Mouse (Mus musculus) hindbrain, embryonic 16.5 days (tissue): ENCODE measurements around the gene Tdgf1. TPM values are rescaled to one million over a fixed set of nuclear protein-coding genes. Genes with fewer than 3 reads are reported as not detected.

Experiments
- ATAC-seq: fragments of 200-750 bp; cut with Nextera tagmentation; 2 replicates; pipeline ENCODE4 v1.8.0; 2017; ENCODE audit warnings: moderate TSS enrichment, moderate library complexity
- H3K27ac ChIP-seq: fragments of 300-500 bp; sonication (generic); 2 replicates; pipeline ENCODE4 v1.5.1; 2014; ENCODE audit warnings: low read depth, mild to moderate bottlenecking, control low read depth, low read length, moderate library complexity
- H3K27me3 ChIP-seq: fragments of 300-500 bp; sonication (generic); replicated peaks from 2 replicates; pipeline ENCODE4 v1.6.1; 2014; ENCODE audit warnings: low read length; ENCODE audit not compliant: control insufficient read depth, insufficient read depth
- H3K36me3 ChIP-seq: fragments of 300-500 bp; sonication (generic); 2 replicates; pipeline ENCODE4 v1.6.1; 2014; ENCODE audit warnings: mild to moderate bottlenecking, low read length, moderate library complexity, mixed read lengths; ENCODE audit not compliant: control insufficient read depth, insufficient read depth
- H3K4me1 ChIP-seq: fragments of 300-500 bp; sonication (generic); 2 replicates; pipeline ENCODE4 v1.6.1; 2014; ENCODE audit warnings: low read depth, low read length; ENCODE audit not compliant: control insufficient read depth, insufficient read depth
- H3K4me2 ChIP-seq: fragments of 300-500 bp; sonication (generic); 2 replicates; pipeline ENCODE4 v1.6.1; 2014; ENCODE audit warnings: mild to moderate bottlenecking, low read length, control low read depth, moderate library complexity
- H3K4me3 ChIP-seq: fragments of 300-500 bp; sonication (generic); 2 replicates; pipeline ENCODE4 v1.5.1; 2014; ENCODE audit warnings: mild to moderate bottlenecking, low read length, control low read depth, moderate library complexity
- H3K9ac ChIP-seq: fragments of 300-500 bp; sonication (generic); 2 replicates; pipeline ENCODE4 v1.6.1; 2014; ENCODE audit warnings: low read depth, mild to moderate bottlenecking, control low read depth, low read length, moderate library complexity
- H3K9me3 ChIP-seq: fragments of 300-500 bp; sonication (generic); 2 replicates; pipeline ENCODE4 v1.6.1; 2014; ENCODE audit warnings: mild to moderate bottlenecking, low read length, moderate library complexity; ENCODE audit not compliant: control insufficient read depth
- WGBS: fragments of 180-500 bp; shearing (Covaris S2); extraction: QIAGEN DNeasy Blood & Tissue Kit; methylation state at CpG from one replicate; pipeline ENCODE4 v1.1.7; 2014; 5-methylcytosine and 5-hydroxymethylcytosine counted together
- polyA plus RNA-seq: library from polyadenylated mRNA; unstranded; fragments of >200 nt; fragmentation: Nextera tagmentation; extraction: Ambion mirVana; gene quantifications from 2 replicates; pipeline ENCODE4 v1.2.1, GENCODE M21; 2015

Gene Tdgf1
- polyA plus RNA-seq, 1 experiment from 2014 or later = 0.28 TPM

DNA sequence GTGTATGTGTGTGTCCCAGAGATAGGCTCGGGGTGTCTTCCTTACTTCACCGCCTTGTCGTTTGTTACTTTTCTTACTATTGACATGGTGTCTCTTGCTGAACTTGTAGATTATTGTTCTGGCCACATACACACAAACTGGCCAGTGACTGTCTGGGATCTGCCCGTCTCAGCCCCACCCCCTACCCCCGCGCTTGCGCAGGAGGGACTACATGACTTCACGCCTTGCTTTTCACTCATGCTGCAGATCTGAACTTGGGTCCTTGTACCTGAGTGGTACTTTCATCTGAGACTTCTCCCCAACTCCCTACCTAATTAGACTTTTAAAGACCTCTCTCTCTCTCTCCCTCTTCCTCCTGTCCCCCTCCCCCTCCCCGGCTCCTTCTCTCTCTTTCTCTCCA lies 38.1 kb upstream of the Tdgf1 start:
- Histone ChIP-seq H3K9ac (no peak overlapping the region), H3K4me3 (no peak overlapping the region), H3K27ac (no peak overlapping the region), H3K9me3 (no peaks in the 10 kb centered on the region), H3K27me3 (no peaks in the 10 kb centered on the region), H3K4me1 (no peaks in the 10 kb centered on the region), H3K4me2 (no peak overlapping the region), H3K36me3 (no peaks in the 10 kb centered on the region)
- WGBS = 92% methylated on average over 9 of the region's 9 CpGs
- no peak for ATAC-seq

DNA sequence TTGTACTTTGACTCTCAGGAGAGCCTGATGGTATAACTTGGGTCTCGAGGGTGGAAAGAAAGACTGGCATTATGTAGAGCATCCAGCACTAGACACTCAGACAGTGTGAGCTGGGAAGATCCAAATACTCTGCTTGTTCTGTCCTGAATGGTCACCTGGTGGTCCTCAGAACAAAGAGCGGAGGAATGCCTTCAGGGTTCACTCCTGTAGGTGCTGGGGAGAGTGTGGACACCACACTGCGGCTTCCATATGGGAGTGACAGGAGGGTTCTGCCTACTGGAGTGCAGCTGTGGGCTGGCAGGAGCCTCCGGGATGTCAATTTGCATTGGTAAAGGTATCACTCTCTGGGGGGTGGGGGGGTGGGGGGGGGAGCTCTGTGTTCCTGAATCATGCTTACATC lies 36.4 kb upstream of the Tdgf1 start:
- Histone ChIP-seq H3K4me2 (no peak overlapping the region), H3K27me3 (no peaks in the 10 kb centered on the region), H3K9ac (no peak overlapping the region), H3K4me3 (no peak overlapping the region), H3K9me3 (no peaks in the 10 kb centered on the region), H3K27ac (no peak overlapping the region), H3K36me3 (no peaks in the 10 kb centered on the region), H3K4me1 (no peaks in the 10 kb centered on the region)
- 49% methylated on average over 4 of the region's 4 CpGs for WGBS
- no peak for ATAC-seq

DNA sequence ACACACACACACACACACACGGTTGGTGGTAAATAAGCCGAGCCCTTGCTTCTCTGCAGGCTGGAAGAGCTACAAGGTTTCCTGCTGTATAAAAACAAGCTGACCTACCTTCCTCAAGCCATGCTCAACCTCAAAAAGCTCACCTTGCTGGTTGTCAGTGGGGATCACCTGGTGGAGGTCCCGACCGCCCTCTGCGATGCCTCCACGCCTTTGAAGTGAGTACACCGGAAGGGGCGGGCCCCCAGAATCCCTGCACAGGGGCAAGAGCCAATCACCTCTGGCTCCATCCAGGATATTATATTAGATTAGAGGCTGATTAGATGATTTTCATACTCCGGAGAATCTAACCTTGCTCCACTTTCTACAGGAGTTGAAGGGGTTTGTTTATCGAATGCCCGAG lies 33.5 kb upstream of the Tdgf1 start:
- no peaks in the 10 kb centered on the region for H3K4me1 ChIP-seq
- H3K4me2 ChIP-seq = no peak overlapping the region
- no peak overlapping the region for H3K9ac ChIP-seq
- H3K27ac ChIP-seq = no peak overlapping the region
- H3K36me3 ChIP-seq = no peaks in the 10 kb centered on the region
- ATAC-seq = no peak
- H3K27me3 ChIP-seq = no peaks in the 10 kb centered on the region
- 90% methylated on average over 11 of the region's 11 CpGs for WGBS
- no peaks in the 10 kb centered on the region for H3K9me3 ChIP-seq
- no peak overlapping the region for H3K4me3 ChIP-seq

DNA sequence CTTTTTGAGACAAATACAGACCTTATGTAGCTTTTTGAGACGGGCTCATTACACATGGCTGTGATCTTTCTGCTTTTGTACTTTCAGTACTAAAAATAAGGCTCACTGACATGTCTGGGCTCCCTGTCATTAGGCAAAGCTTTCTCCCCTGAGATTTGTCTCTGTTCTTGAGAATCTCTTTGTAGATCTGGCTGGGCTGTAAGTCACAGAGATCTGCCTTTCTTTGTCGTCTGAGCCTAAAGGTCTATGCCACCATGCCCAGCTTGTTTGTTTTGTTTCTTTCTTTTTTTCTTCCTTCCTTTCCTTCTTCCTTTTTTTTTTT lies 19.9 kb upstream of the Tdgf1 start:
- WGBS = 79% methylated on average over 2 of the region's 2 CpGs
- ATAC-seq = no peak
- no peak overlapping the region for H3K4me2 ChIP-seq
- no peaks in the 10 kb centered on the region for H3K36me3 ChIP-seq
- no peak overlapping the region for H3K4me3 ChIP-seq
- no peaks in the 10 kb centered on the region for H3K9me3 ChIP-seq
- H3K27me3 ChIP-seq = no peaks in the 10 kb centered on the region
- H3K27ac ChIP-seq = no peak overlapping the region
- H3K9ac ChIP-seq = no peak overlapping the region
- no peaks in the 10 kb centered on the region for H3K4me1 ChIP-seq

DNA sequence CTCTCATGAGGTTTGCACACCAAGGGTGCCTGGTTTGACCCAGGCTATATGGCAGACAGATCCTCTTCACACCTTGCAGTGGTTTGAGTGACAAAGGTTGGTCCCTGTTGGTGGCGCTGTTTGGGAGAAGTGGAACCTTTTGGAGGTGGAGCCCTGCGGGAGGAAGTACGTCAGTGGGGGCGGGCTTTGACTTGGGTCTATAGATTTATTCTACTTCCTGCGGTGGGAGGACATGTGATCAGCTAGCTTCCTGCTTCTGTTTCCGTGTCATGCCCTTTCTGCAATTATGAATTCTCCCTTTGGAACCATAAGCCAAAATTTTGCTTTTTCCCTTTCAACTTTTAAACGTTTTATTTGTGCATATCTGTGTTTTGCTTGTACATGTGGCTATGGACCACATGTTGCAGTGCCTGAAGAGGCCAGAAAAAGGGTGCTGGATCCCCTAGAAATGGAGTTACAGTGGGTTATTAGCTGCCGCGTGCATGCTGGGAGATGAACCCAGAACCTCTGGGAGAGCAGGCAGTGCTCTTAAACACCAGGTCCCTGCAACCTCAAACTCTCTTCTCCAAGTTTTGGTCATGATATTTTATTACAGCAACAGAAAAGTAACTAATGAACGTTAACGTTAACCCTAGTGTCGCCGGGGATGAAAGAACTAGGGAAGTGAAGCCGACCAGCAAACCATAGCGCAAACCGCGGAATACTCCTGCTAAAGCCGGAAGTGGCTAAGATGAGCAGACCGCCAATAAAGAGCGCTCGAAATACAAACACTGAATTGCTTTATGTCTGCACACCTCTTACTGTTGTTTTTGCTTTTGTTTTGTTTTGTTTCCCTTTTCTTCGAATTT lies 19.3 kb upstream of the Tdgf1 start:
- no peaks in the 10 kb centered on the region for H3K27me3 ChIP-seq
- H3K4me2 ChIP-seq = no peak overlapping the region
- no peak overlapping the region for H3K4me3 ChIP-seq
- no peaks in the 10 kb centered on the region for H3K36me3 ChIP-seq
- H3K9me3 ChIP-seq = no peaks in the 10 kb centered on the region
- H3K27ac ChIP-seq = no peak overlapping the region
- no peak for ATAC-seq
- H3K4me1 ChIP-seq = no peaks in the 10 kb centered on the region
- no peak overlapping the region for H3K9ac ChIP-seq
- WGBS = 89% methylated on average over 22 of the region's 22 CpGs

DNA sequence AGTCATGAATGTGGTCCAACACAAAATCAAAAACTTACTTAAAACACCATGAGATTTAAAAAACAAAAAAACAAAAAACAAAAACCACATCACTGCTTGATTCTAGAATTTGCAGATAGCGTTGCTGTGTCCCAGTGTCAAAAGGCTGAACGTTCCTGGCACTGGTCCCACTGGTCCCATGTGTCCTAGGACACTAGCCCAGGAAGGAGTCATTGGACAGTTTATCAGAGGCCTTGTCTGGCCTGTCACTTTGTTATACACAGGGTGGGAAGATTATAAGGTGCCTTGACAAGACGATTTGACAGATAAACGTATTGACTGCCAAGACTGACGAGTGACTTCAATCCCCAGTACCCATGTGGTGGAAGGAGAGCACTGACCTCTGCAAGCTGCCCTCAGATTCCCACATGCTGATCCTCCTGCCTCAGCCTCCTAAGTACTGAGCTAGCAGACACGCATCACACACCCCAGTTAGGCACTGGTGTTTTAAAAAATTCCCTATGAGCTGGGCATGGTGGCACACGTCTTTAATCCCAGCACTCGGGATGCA lies 17.7 kb upstream of the Tdgf1 start:
- no peak for ATAC-seq
- Histone ChIP-seq H3K27ac (no peak overlapping the region), H3K9me3 (no peaks in the 10 kb centered on the region), H3K27me3 (no peaks in the 10 kb centered on the region), H3K36me3 (no peaks in the 10 kb centered on the region), H3K4me3 (no peak overlapping the region), H3K4me2 (no peak overlapping the region), H3K9ac (no peak overlapping the region), H3K4me1 (no peaks in the 10 kb centered on the region)
- 88% methylated on average over 8 of the region's 8 CpGs for WGBS

DNA sequence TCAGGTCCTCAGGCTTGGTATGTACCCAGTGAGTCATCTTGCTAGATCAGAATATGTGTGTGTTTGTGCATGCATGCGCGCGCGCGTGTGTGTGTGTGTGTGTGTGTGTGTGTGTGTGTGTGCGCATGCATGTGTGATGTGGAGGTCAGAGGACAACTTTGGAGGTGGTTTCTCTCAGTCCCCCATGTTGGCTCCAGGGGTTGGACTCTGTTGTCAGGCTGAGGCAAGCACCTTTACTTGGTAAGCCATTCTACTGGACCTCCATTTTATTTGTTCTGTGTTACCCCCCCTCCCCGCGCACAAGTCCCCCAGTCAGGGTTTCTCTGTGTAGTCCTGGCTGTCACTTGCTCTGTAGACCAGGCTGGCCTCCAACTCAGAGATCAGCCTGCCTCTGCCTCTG lies 15.4 kb upstream of the Tdgf1 start:
- Histone ChIP-seq H3K4me3 (no peak overlapping the region), H3K9me3 (no peaks in the 10 kb centered on the region), H3K36me3 (no peaks in the 10 kb centered on the region), H3K27ac (no peak overlapping the region), H3K4me1 (no peaks in the 10 kb centered on the region), H3K9ac (no peak overlapping the region), H3K4me2 (no peak overlapping the region), H3K27me3 (no peaks in the 10 kb centered on the region)
- WGBS = 98% methylated on average over 8 of the region's 8 CpGs
- no peak for ATAC-seq

DNA sequence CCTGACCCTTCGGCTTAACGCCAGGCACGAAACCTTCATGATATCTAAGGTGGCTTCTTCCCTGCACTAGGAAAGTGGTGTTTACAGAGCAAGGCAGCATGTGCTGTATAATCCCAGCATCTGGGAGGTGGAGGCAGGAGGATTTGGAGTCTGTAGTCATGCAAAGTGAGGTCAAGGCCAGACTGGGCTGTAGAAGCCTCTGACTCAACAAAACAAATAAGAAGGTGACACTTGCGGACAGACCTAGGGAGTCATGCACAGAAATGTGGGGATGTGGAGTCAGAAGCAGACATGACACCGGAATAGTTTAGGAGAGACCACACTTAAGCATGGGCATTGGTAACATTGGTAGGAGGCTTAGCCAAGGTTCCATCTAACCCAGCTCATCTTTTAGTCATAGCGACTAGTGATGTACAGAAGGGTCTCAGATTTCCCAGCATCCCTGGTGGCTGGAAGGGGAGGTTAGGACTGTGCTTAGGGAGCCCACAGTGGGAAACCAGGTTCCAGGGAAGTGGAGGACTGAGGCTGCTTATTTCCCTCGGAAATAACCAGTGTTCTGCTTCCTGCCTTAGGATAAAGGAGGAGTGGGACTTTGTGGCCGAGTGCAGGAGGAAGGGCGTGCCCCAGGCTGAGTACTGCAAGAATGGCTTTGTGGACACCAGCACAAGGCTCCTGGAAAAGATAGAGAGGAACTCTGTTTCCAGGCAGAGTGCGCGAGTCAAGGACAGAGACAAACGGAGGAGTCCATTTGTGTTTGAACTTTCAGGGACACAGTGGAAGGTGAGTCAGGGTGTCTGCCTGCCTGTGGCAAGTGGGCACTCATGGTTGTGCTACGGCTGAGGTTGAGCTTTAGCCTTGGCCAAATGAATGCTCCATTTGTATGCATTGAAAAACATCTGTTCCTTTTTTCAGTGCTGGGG lies 14.5 kb upstream of the Tdgf1 start:
- WGBS = 87% methylated on average over 13 of the region's 13 CpGs
- no peaks in the 10 kb centered on the region; the same call in 1 of the 2 replicates for H3K27me3 ChIP-seq
- ATAC-seq = no peak
- no peak overlapping the region for H3K4me2 ChIP-seq
- no peak overlapping the region for H3K27ac ChIP-seq
- no peaks in the 10 kb centered on the region for H3K4me1 ChIP-seq
- H3K9ac ChIP-seq = no peak overlapping the region
- H3K9me3 ChIP-seq = no peaks in the 10 kb centered on the region
- no peak overlapping the region for H3K4me3 ChIP-seq
- no peaks in the 10 kb centered on the region for H3K36me3 ChIP-seq

DNA sequence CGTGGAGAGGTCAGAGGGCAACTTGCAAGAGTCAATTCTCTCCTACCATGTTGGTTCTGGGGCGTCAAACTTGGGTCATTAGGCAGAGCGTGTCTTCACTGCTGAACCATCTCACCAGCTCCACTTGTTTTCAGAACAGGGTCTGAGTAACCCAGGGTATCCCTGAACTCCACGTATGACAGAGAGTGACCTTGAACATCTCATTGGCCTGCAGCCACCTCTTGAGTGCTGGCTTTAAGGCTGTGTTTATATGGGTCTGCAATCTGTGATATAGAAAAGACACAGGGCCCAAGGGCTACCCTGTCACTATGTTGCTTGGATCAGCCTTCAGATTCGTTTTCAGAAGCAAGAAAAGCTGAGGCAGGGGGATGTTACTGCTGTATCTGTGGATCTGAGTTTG lies 13.7 kb upstream of the Tdgf1 start:
- no peak overlapping the region for H3K27ac ChIP-seq
- H3K4me3 ChIP-seq = no peak overlapping the region
- ATAC-seq = no peak
- no peaks in the 10 kb centered on the region for H3K36me3 ChIP-seq
- H3K9ac ChIP-seq = no peak overlapping the region
- H3K4me1 ChIP-seq = no peaks in the 10 kb centered on the region
- WGBS = 82% methylated on average over 5 of the region's 5 CpGs
- no peak overlapping the region for H3K4me2 ChIP-seq
- no peaks in the 10 kb centered on the region; the same call in 1 of the 2 replicates for H3K27me3 ChIP-seq
- H3K9me3 ChIP-seq = no peaks in the 10 kb centered on the region
